Mouse (Mus musculus): Measurements from ENCODE around the gene Hnrnpa1. TPM values are rescaled to one million over a fixed set of nuclear protein-coding genes. Genes with fewer than 3 reads are reported as not detected.

Gene Hnrnpa1
- total RNA-seq, 2 experiments from 2014 or later, result 845 to 2,727 TPM

GRCm38 (mm10) chr15:103295851-103296250, 55.6 kb downstream of the Hnrnpa1 start:
- no peak for ATAC-seq (replicated peaks; ENCODE audit: low FRiP score, low TSS enrichment, poor library complexity, severe bottlenecking)

Other genes starting within 250 kb of the Hnrnpa1 start
- gene Hoxc8, start 249.8 kb upstream of the Hnrnpa1 start, total RNA-seq (2014; fragmentation: Nextera tagmentation), result not detected in 2 replicates
- gene Hoxc8, start 249.8 kb upstream of the Hnrnpa1 start, total RNA-seq (2017), result not detected in 2 replicates
- gene Hoxc6, start 242.2 kb upstream of the Hnrnpa1 start, total RNA-seq (2014; fragmentation: Nextera tagmentation), result not detected in 2 replicates
- gene Hoxc6, start 242.2 kb upstream of the Hnrnpa1 start, total RNA-seq (2017), result not detected in 2 replicates
- gene Hoxc4, start 221.5 kb upstream of the Hnrnpa1 start, total RNA-seq (2014; fragmentation: Nextera tagmentation), result not detected in 2 replicates
- not detected in 2 replicates for gene Hoxc4, start 221.5 kb upstream of the Hnrnpa1 start, total RNA-seq (2017)
- 3.6 and 5.9 TPM in 2 replicates for gene Smug1, start 73.3 kb upstream of the Hnrnpa1 start, total RNA-seq (2014; fragmentation: Nextera tagmentation)
- 2.2 and 4.2 TPM in 2 replicates for gene Smug1, start 73.3 kb upstream of the Hnrnpa1 start, total RNA-seq (2017)
- 151 and 165 TPM in 2 replicates for gene Cbx5, start 616 bp upstream of the Hnrnpa1 start, total RNA-seq (2014; fragmentation: Nextera tagmentation)
- 183 and 300 TPM in 2 replicates for gene Cbx5, start 616 bp upstream of the Hnrnpa1 start, total RNA-seq (2017)
- gene Nfe2, start 18.0 kb downstream of the Hnrnpa1 start, total RNA-seq (2014; fragmentation: Nextera tagmentation), result 145 and 147 TPM in 2 replicates
- gene Nfe2, start 18.0 kb downstream of the Hnrnpa1 start, total RNA-seq (2017), result 124 and 142 TPM in 2 replicates
- 218 and 249 TPM in 2 replicates for gene Copz1, start 32.3 kb downstream of the Hnrnpa1 start, total RNA-seq (2014; fragmentation: Nextera tagmentation)
- 53.9 and 91.2 TPM in 2 replicates for gene Copz1, start 32.3 kb downstream of the Hnrnpa1 start, total RNA-seq (2017)
- 0.49 TPM in 1 of 2 replicates, not detected in the other for gene Gpr84, start 70.2 kb downstream of the Hnrnpa1 start, total RNA-seq (2014; fragmentation: Nextera tagmentation)
- gene Gpr84, start 70.2 kb downstream of the Hnrnpa1 start, total RNA-seq (2017), result 0.34 and 1.3 TPM in 2 replicates
- 23.4 and 28.7 TPM in 2 replicates for gene Zfp385a, start 99.7 kb downstream of the Hnrnpa1 start, total RNA-seq (2014; fragmentation: Nextera tagmentation)
- gene Zfp385a, start 99.7 kb downstream of the Hnrnpa1 start, total RNA-seq (2017), result 1.7 and 2.1 TPM in 2 replicates
- 51.5 and 56.4 TPM in 2 replicates for gene Itga5, start 126.3 kb downstream of the Hnrnpa1 start, total RNA-seq (2014; fragmentation: Nextera tagmentation)
- 11.5 and 11.8 TPM in 2 replicates for gene Itga5, start 126.3 kb downstream of the Hnrnpa1 start, total RNA-seq (2017)
- gene Gtsf1, start 190.0 kb downstream of the Hnrnpa1 start, total RNA-seq (2014; fragmentation: Nextera tagmentation), result not detected in 2 replicates
- gene Gtsf1, start 190.0 kb downstream of the Hnrnpa1 start, total RNA-seq (2017), result not detected in 2 replicates
- not detected in 2 replicates for gene Gtsf2, start 208.0 kb downstream of the Hnrnpa1 start, total RNA-seq (2014; fragmentation: Nextera tagmentation)
- gene Gtsf2, start 208.0 kb downstream of the Hnrnpa1 start, total RNA-seq (2017), result not detected in 2 replicates
- gene Nckap1l, start 213.4 kb downstream of the Hnrnpa1 start, total RNA-seq (2014; fragmentation: Nextera tagmentation), result 40.1 and 49.9 TPM in 2 replicates
- gene Nckap1l, start 213.4 kb downstream of the Hnrnpa1 start, total RNA-seq (2017), result 60.4 and 61.3 TPM in 2 replicates